Mouse (Mus musculus): ENCODE measurements at regions not wholly inside any gene's neighbourhood (a gene's known extent, or its start where the extent isn't known, plus 50 kb on each side); places are given as distances from the start of the nearest gene placed in this dataset.

GRCm38 (mm10) chr1:183820555-183820954 lies 192.5 kb upstream of the Dusp10 start:
- TF ChIP-seq CTCF (IDR thresholded peaks at IDR 0.05; ENCODE audit: low read depth, low read length) (no peak), POLR2A (IDR thresholded peaks at IDR 0.05; ENCODE audit: borderline replicate concordance, low read depth, low read length) (no peak)

Measured in bone marrow macrophage, adult 2 months (primary cell).